In genomic region chr5:137741023-137741931, GRCm38 (mm10) we compare ENCODE assay signal across 8 mouse cellular contexts. TPM values are rescaled to one million over a fixed set of nuclear protein-coding genes. Genes with fewer than 3 reads are reported as not detected.
DNase-seq lines count a peak whose midpoint lies in the region; ATAC-seq and TF ChIP-seq lines count a peak whose summit lies in the region.

Gene Nyap1, minus strand, starts transcription at chr5:137741607.

- no peaks in the 10 kb centered on the region for H3K36me3 ChIP-seq in kidney, adult 2 months (ENCODE audit: control insufficient read depth, insufficient read depth, low read length)
- peaks cover 9% of the 10 kb centered on the region; the same call in 1 of the 2 replicates for H3K36me3 ChIP-seq in limb, embryonic 15.5 days
- no peaks in the 10 kb centered on the region; the same call in 1 of the 2 replicates for H3K36me3 ChIP-seq in midbrain, postnatal 0 days (ENCODE audit: insufficient read depth, low read length)

- peak within 1 kb of the TSS; percentile 71 for H3K4me3 ChIP-seq in kidney, adult 2 months (ENCODE audit: insufficient read depth, low read depth, low read length)
- H3K4me3 ChIP-seq in limb, embryonic 15.5 days = peak within 1 kb of the TSS; percentile 65
- H3K4me3 ChIP-seq in midbrain, postnatal 0 days (ENCODE audit: low read depth, low read length) = peak within 1 kb of the TSS; percentile 77

- peak; percentile 58 for ATAC-seq in granulocyte monocyte progenitor cell, adult 5-6 weeks (replicated peaks; ENCODE audit: poor library complexity, severe bottlenecking)
- peak; percentile 85 for ATAC-seq in limb, embryonic 15.5 days (ENCODE audit: insufficient number of reproducible peaks, low FRiP score, low TSS enrichment, low read depth)
- ATAC-seq in midbrain, postnatal 0 days (ENCODE audit: low FRiP score) = peak; percentile 84

- H3K27me3 ChIP-seq in kidney, adult 2 months (replicated peaks; ENCODE audit: control insufficient read depth, insufficient read depth, low read length) = no peaks in the 10 kb centered on the region
- no peaks in the 10 kb centered on the region for H3K27me3 ChIP-seq in limb, embryonic 15.5 days
- H3K27me3 ChIP-seq in midbrain, postnatal 0 days (ENCODE audit: insufficient read depth, low read length) = no peaks in the 10 kb centered on the region

- H3K27ac ChIP-seq in kidney, adult 2 months (ENCODE audit: insufficient read depth, low read depth, low read length) = peak within 1 kb of the TSS; percentile 64
- peak within 1 kb of the TSS; percentile 85 for H3K27ac ChIP-seq in limb, embryonic 15.5 days
- H3K27ac ChIP-seq in midbrain, postnatal 0 days (ENCODE audit: low read depth, low read length) = peak within 1 kb of the TSS; percentile 91

- peak; percentile 89 for DNase-seq in 3134 (ENCODE audit: extremely low read depth, insufficient read length, low spot score)
- DNase-seq in adrenal gland, postnatal 10 days = peak; percentile 87
- DNase-seq in embryo, embryonic 9.5 days (ENCODE audit: extremely low spot score) = peak; percentile 90
- peak; percentile 93 for DNase-seq in kidney, adult 2 months
- peak; percentile 84 for DNase-seq in midbrain, postnatal 0 days (ENCODE audit: low spot score)
- DNase-seq in spleen, postnatal 36 days (ENCODE audit: low spot score in 2 of 2) = peak; percentile 78 to 79

- peak within 1 kb of the TSS; percentile 52 for H3K9ac ChIP-seq in limb, embryonic 15.5 days
- H3K9ac ChIP-seq in midbrain, postnatal 0 days (replicated peaks; ENCODE audit: low read length, poor library complexity, severe bottlenecking) = peak within 1 kb of the TSS; percentile 91

- H3K4me1 ChIP-seq in kidney, adult 2 months (ENCODE audit: control insufficient read depth, insufficient read depth, low read length) = 0 out of 2 replicates have a peak, but pooled peaks cover 3% of the 10 kb centered on the region
- H3K4me1 ChIP-seq in limb, embryonic 15.5 days = peaks cover 42% of the 10 kb centered on the region
- H3K4me1 ChIP-seq in midbrain, postnatal 0 days (ENCODE audit: insufficient read depth, low read length) = peaks cover 18% of the 10 kb centered on the region

- H3K4me2 ChIP-seq in limb, embryonic 15.5 days = peak within 1 kb of the TSS; percentile 95
- H3K4me2 ChIP-seq in midbrain, postnatal 0 days (ENCODE audit: low read depth, low read length, poor library complexity, severe bottlenecking) = peak within 1 kb of the TSS; percentile 77

- 1% methylated on average over 66 of the region's 71 CpGs for WGBS in kidney, adult 2 months
- under 1% methylated on average over 69 of the region's 71 CpGs for WGBS in limb, embryonic 15.5 days
- WGBS in midbrain, postnatal 0 days = under 1% methylated on average over 67 of the region's 71 CpGs

- H3K9me3 ChIP-seq in limb, embryonic 15.5 days = no peaks in the 10 kb centered on the region
- H3K9me3 ChIP-seq in midbrain, postnatal 0 days (ENCODE audit: low read length) = no peaks in the 10 kb centered on the region

- TF ChIP-seq POLR2A in kidney, adult 2 months (IDR thresholded peaks at IDR 0.05; ENCODE audit: low read depth, low read length) = peak; percentile 32

- peak; percentile 36 for TF ChIP-seq CTCF in kidney, adult 2 months (conservative IDR thresholded peaks at IDR 0.05; ENCODE audit: insufficient read depth, insufficient read length, low read depth, low read length)
- peak; percentile 86 for TF ChIP-seq CTCF in midbrain, postnatal 0 days (IDR thresholded peaks at IDR 0.05)

RNA-seq across cellular contexts. Expression of gene Nyap1, which starts in this region (rescaled TPM):
- total RNA-seq in adrenal gland, postnatal 10 days (2021) = 1 to 10 TPM; 4.9 to 6.5 TPM
- not detected in 2 replicates for total RNA-seq in granulocyte monocyte progenitor cell, adult 5-6 weeks (2014; fragmentation: Nextera tagmentation)
- not detected in 2 replicates for total RNA-seq in granulocyte monocyte progenitor cell, adult 5-6 weeks (2017)
- 3.1 and 4.1 TPM in 2 replicates for polyA plus RNA-seq in kidney, adult 2 months (2012; rRNA removed)
- polyA plus RNA-seq in limb, embryonic 15.5 days (2015; fragmentation: Nextera tagmentation; extraction: Ambion mirVana) = 1.9 and 3.5 TPM in 2 replicates
- 230 and 261 TPM in 2 replicates for total RNA-seq in midbrain, postnatal 0 days (2014; rRNA removed)
- 47.0 and 50.1 TPM in 2 replicates for polyA plus RNA-seq in midbrain, postnatal 0 days (2015; fragmentation: Nextera tagmentation; extraction: Ambion mirVana)

Comparison
In these comparisons a context has a peak if more than half of its experiments do, and no peak if none do; other contexts are left out.
1. Peak in every context shown above with its lines: DNase-seq, ATAC-seq, H3K4me3 ChIP-seq and H3K27ac ChIP-seq.
2. RNA of gene Nyap1 (total RNA-seq): 230 to 261 TPM in midbrain, postnatal 0 days; 4.9 to 6.5 TPM in adrenal gland, postnatal 10 days and not detected in granulocyte monocyte progenitor cell, adult 5-6 weeks; every median in the first group is over 10 times any median in the second.
3. Peak in ATAC-seq in granulocyte monocyte progenitor cell, adult 5-6 weeks; RNA of the gene not detected or under 1 TPM.